Mouse (Mus musculus): ENCODE results near the gene Otud1.
A peak's percentile ranks its signal among the peaks of the same experiment; 100 is the strongest.

Otud1 gene

GRCm38 (mm10) chr2:19657158-19657874, at the start of gene Otud1:
TSS of gene Otud1 (plus strand) at chr2:19657752.
- DNase-seq (ENCODE audit: low spot score), result peak; percentile 93

GRCm38 (mm10) chr2:19607852-19608251, 49.7 kb upstream of the Otud1 start:
- DNase-seq (ENCODE audit: low spot score), result no peak

- DNase-seq (ENCODE audit: low spot score), result no peak
Measured at GRCm38 (mm10) chr2:19608410-19609073, 49.0 kb upstream of the Otud1 start.

GRCm38 (mm10) chr2:19622041-19622440, 35.5 kb upstream of the Otud1 start:
- DNase-seq (ENCODE audit: low spot score), result no peak

GRCm38 (mm10) chr2:19627044-19627443, 30.5 kb upstream of the Otud1 start:
- no peak for DNase-seq (ENCODE audit: low spot score)

- DNase-seq (ENCODE audit: low spot score), result no peak
Measured at GRCm38 (mm10) chr2:19627920-19628608, 29.5 kb upstream of the Otud1 start.

GRCm38 (mm10) chr2:19630544-19630943, 27.0 kb upstream of the Otud1 start:
- DNase-seq (ENCODE audit: low spot score), result no peak

GRCm38 (mm10) chr2:19633406-19633920, 24.1 kb upstream of the Otud1 start:
- DNase-seq (ENCODE audit: low spot score), result no peak

GRCm38 (mm10) chr2:19645182-19645581, 12.4 kb upstream of the Otud1 start:
- no peak for DNase-seq (ENCODE audit: low spot score)

- DNase-seq (ENCODE audit: low spot score), result no peak
Measured at GRCm38 (mm10) chr2:19646144-19646543, 11.4 kb upstream of the Otud1 start.

GRCm38 (mm10) chr2:19646910-19647309, 10.6 kb upstream of the Otud1 start:
- DNase-seq (ENCODE audit: low spot score), result no peak

GRCm38 (mm10) chr2:19656436-19656835, 1.1 kb upstream of the Otud1 start:
- DNase-seq (ENCODE audit: low spot score), result no peak

GRCm38 (mm10) chr2:19657881-19658589, 483 bp downstream of the Otud1 start:
- peak; percentile 76 for DNase-seq (ENCODE audit: low spot score)

GRCm38 (mm10) chr2:19658661-19659384, 1.3 kb downstream of the Otud1 start:
- DNase-seq (ENCODE audit: low spot score), result peak; percentile 19

- no peak for DNase-seq (ENCODE audit: low spot score)
Measured at GRCm38 (mm10) chr2:19660875-19661274, 3.3 kb downstream of the Otud1 start.

- DNase-seq (ENCODE audit: low spot score), result no peak
Measured at GRCm38 (mm10) chr2:19663146-19663848, 5.7 kb downstream of the Otud1 start.

- no peak for DNase-seq (ENCODE audit: low spot score)
Measured at GRCm38 (mm10) chr2:19664147-19664546, 6.6 kb downstream of the Otud1 start.

GRCm38 (mm10) chr2:19664555-19665475, 7.3 kb downstream of the Otud1 start:
- DNase-seq (ENCODE audit: low spot score), result no peak

GRCm38 (mm10) chr2:19665841-19666240, 8.3 kb downstream of the Otud1 start:
- DNase-seq (ENCODE audit: low spot score), result no peak

All from yolk sac, embryonic 10.5 days (tissue).